ENCODE assay signal across 8 mouse cellular contexts in the genomic region with DNA sequence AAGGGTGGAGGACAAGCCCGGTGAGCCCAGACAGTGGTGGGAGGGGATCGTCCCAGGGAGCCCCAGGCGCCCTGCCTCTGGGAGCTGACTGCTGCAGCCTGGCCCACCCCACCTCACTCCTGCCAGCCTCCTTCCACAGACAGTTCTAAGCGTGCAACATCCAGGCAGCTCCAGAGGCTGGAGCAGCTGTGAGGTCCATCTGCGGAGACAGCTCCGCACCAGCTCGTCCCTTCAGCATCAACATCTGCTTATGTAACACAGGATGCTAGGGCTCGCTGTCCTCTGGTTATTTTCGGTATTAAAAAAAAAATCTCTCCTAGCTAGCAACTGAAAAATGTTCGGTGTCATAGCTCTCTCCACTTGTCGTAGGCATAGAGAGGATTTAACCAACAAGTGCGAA. TPM values are rescaled to one million over a fixed set of nuclear protein-coding genes. Genes with fewer than 3 reads are reported as not detected.
DNase-seq lines count a peak whose midpoint lies in the region; ATAC-seq and TF ChIP-seq lines count a peak whose summit lies in the region.

No protein-coding gene starts in this region.

- no peaks in the 10 kb centered on the region for H3K27me3 ChIP-seq in forebrain, postnatal 0 days (ENCODE audit: insufficient read depth, low read length)
- no peaks in the 10 kb centered on the region for H3K27me3 ChIP-seq in hindbrain, embryonic 11.5 days (ENCODE audit: control insufficient read depth, insufficient read depth, low read length)

- H3K9me3 ChIP-seq in forebrain, postnatal 0 days (ENCODE audit: low read length) = no peaks in the 10 kb centered on the region
- H3K9me3 ChIP-seq in hindbrain, embryonic 11.5 days (ENCODE audit: control insufficient read depth, low read length) = no peaks in the 10 kb centered on the region

- peak; percentile 86 for ATAC-seq in forebrain, postnatal 0 days
- ATAC-seq in hindbrain, embryonic 11.5 days (ENCODE audit: low FRiP score) = peak; percentile 72
- ATAC-seq in monocyte, adult 5-6 weeks (replicated peaks; ENCODE audit: insufficient number of reproducible peaks, low FRiP score, low TSS enrichment, poor library complexity, severe bottlenecking) = no peak

- peak; percentile 33 for DNase-seq in adrenal gland, adult 2 months
- DNase-seq in adrenal gland, postnatal 4 days (ENCODE audit: low spot score in 2 of 2) = no peak
- DNase-seq in brain, embryonic 14.5 days (ENCODE audit: low read depth) = peak; percentile 60
- peak; percentile 54 for DNase-seq in forebrain, postnatal 0 days
- DNase-seq in hindbrain, embryonic 11.5 days (ENCODE audit: low spot score) = peak; percentile 27
- peak; percentile 38 to 52 for DNase-seq in left cerebral cortex, postnatal 14 days (ENCODE audit: low spot score in 2 of 2)
- peak; percentile 36 for DNase-seq in neural tube, embryonic 10.5 days (ENCODE audit: extremely low spot score, low spot score)

- H3K4me2 ChIP-seq in forebrain, postnatal 0 days (ENCODE audit: low read depth) = peak overlapping the region; percentile 62
- H3K4me2 ChIP-seq in hindbrain, embryonic 11.5 days (replicated peaks; ENCODE audit: low read depth, low read length) = peak overlapping the region; percentile 52

- peak overlapping the region; percentile 38 for H3K4me3 ChIP-seq in forebrain, postnatal 0 days (ENCODE audit: low read depth, low read length)
- H3K4me3 ChIP-seq in hindbrain, embryonic 11.5 days (ENCODE audit: low read depth, low read length) = peak overlapping the region; percentile 14

- no peak for TF ChIP-seq POLR2A in brain, embryonic 14.5 days (IDR thresholded peaks at IDR 0.05; ENCODE audit: borderline replicate concordance, extremely low read depth, insufficient read depth, insufficient read length, poor library complexity, severe bottlenecking)

- no peak for TF ChIP-seq CTCF in brain, embryonic 14.5 days (IDR thresholded peaks at IDR 0.05; ENCODE audit: borderline replicate concordance, extremely low read depth, insufficient read depth, insufficient read length)
- TF ChIP-seq CTCF in forebrain, postnatal 0 days (IDR thresholded peaks at IDR 0.05; ENCODE audit: low read depth) = no peak

- H3K36me3 ChIP-seq in forebrain, postnatal 0 days (ENCODE audit: insufficient read depth) = no peaks in the 10 kb centered on the region
- H3K36me3 ChIP-seq in hindbrain, embryonic 11.5 days (ENCODE audit: control insufficient read depth, insufficient read depth, low read length) = no peaks in the 10 kb centered on the region

- H3K9ac ChIP-seq in forebrain, postnatal 0 days = peak overlapping the region; percentile 45
- peak overlapping the region; percentile 2; the same call in 1 of the 2 replicates for H3K9ac ChIP-seq in hindbrain, embryonic 11.5 days (ENCODE audit: low read depth, low read length)

- 0 out of 2 replicates have a peak, but pooled peaks cover 3% of the 10 kb centered on the region for H3K4me1 ChIP-seq in forebrain, postnatal 0 days (ENCODE audit: insufficient read depth)
- no peaks in the 10 kb centered on the region for H3K4me1 ChIP-seq in hindbrain, embryonic 11.5 days (replicated peaks; ENCODE audit: control insufficient read depth, insufficient read depth, low read length)

- H3K27ac ChIP-seq in forebrain, postnatal 0 days (ENCODE audit: low read depth, low read length) = no peak overlapping the region
- H3K27ac ChIP-seq in hindbrain, embryonic 11.5 days (ENCODE audit: low read depth, low read length) = no peak overlapping the region

- intact Hi-C loops in left cerebral cortex, postnatal 14 days (cut with DNase I) = no loop called here

- WGBS in forebrain, postnatal 0 days = 20% methylated on average over 12 of the region's 12 CpGs
- 23% methylated on average over 12 of the region's 12 CpGs for WGBS in hindbrain, embryonic 11.5 days

RNA-seq across cellular contexts. Expression of a gene that starts 0.7 kb away (rescaled TPM):
- 1 to 10 TPM; 2.7 to 5.7 TPM for total RNA-seq in adrenal gland, adult 2 months (2021)
- 0.20 and 0.30 TPM in 2 replicates for polyA plus RNA-seq in adrenal gland, adult 2 months (2012; rRNA removed)
- 1 to 10 TPM; 2.8 to 3.5 TPM for total RNA-seq in adrenal gland, postnatal 4 days (2021)
- polyA plus RNA-seq in brain, embryonic 14.5 days (2012; rRNA removed) = 1.00 and 4.5 TPM in 2 replicates
- 5.5 and 7.7 TPM in 2 replicates for total RNA-seq in forebrain, postnatal 0 days (2014; rRNA removed)
- 1.9 and 3.5 TPM in 2 replicates for polyA plus RNA-seq in forebrain, postnatal 0 days (2015; fragmentation: Nextera tagmentation; extraction: Ambion mirVana)
- polyA plus RNA-seq in hindbrain, embryonic 11.5 days (2014; fragmentation: Nextera tagmentation; extraction: Ambion mirVana) = 2.3 and 2.9 TPM in 2 replicates
- 1 to 10 TPM; 4.4 to 5.6 TPM for total RNA-seq in left cerebral cortex, postnatal 14 days (2021)
- total RNA-seq in monocyte, adult 5-6 weeks (2017) = not detected in 3 replicates

Comparison
In these comparisons a context has a peak if more than half of its experiments do, and no peak if none do; other contexts are left out.
1. DNase-seq: peak in adrenal gland, adult 2 months (single experiment), brain, embryonic 14.5 days (single experiment), forebrain, postnatal 0 days (single experiment), hindbrain, embryonic 11.5 days (single experiment), left cerebral cortex, postnatal 14 days (2 of 2) and neural tube, embryonic 10.5 days (single experiment); none in adrenal gland, postnatal 4 days (0 of 2).